Mouse (Mus musculus) frontal cortex, postnatal 10 days (tissue): ENCODE data around the gene Sult5a1.
A peak's percentile ranks its signal among the peaks of the same experiment; 100 is the strongest.

Experiments
- DNase-seq, 2 experiments: peaks; one replicate each; pipeline ENCODE4 v3.0.0; 2022; ENCODE audit warnings: low spot score in 2 of 2, mixed read lengths in 1 of 2

Gene Sult5a1

DNA sequence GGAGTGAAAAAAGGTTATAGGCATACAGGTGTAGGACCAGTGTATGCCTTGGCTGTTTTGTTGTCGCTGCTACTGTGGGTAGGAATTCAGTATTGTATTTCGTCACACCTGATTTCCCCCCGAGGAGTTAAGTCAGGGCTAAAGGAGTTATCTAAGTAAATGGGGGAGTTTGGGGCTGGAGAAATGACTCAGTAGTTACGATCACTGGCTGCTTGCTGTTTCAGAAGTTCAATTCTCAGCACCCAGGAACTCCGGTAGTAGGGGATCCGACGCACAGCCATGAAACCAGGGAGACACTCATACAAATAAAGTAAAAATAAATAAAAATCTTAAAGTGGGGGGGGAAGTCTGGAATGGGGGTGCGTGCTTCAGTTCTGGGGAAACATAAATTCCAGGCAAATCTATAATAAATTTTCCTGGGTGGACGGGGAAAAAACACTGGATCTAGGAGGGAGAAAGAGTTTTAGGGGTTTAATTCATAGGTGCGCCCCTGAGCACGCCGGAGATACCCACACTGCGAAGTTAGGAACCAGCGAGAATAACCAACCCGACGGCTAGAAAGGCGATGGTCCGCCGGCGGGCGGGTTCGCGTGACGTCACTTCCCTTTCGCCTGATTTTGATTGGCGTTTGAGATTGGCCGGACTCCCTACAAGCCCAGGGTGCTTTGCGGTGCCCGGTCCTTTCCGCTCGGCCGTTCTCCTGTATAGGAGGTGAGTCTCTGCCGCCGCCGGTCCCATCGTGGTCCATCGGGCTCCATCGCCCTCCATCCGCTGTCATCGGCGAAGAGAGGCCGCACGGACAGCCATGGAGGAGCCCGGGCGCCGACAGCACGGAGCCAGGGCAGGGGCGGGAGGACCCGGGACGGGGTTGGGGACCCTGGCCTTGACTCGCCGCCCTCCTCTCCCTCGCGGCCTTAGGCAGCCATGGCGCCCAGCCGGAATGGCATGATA, 56.1 kb downstream of the Sult5a1 start, which contains the start of gene Rpl13:
Gene Rpl13, plus strand, starts transcription at position 616 of the 951 bp plus-strand sequence.
- DNase-seq, result peak; percentile 94 to 98

DNA sequence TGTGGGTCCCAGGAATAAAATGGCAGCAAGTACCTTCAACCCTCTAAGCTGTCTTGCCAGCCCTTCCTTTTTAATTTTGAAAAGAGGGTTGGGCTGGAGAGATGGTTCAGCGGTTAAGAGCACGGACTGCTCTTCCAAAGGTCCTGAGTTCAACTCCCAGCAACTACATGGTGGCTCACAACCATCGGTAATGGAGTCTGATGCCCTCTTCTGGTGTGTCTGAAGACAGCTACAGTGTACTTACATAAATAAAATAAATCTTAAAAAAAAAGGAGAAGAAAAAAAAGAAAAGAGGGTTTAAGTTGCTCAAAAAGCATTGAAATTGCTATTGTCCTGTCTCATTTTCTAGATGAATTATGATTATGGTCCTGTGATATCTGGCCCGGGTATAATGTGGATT, 56.9 kb downstream of the Sult5a1 start:
- DNase-seq, result no peak

DNA sequence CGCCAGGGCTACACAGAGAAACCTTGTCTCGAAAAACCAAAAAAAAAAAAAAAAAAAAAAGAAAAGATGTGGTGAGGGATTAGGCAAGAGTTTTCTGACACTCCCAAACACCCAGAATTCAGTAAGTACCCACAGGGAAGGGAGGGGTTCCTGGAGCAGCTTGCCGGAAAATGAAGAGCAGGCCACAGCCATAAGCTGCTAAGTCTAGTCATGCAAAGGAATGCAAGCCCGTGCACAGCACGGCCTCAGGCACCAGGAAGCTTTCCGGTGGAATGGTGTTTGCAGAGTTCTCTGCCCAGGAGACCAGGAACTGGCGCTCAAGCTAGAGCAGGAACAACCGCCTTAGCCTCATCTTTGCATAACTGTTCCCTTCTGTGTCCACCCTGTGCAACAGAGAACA, 57.8 kb downstream of the Sult5a1 start:
- no peak for DNase-seq

- peak; percentile 38 to 44 for DNase-seq
Measured at GRCm38 (mm10) chr8:123097786-123098584, 60.1 kb downstream of the Sult5a1 start.

- DNase-seq, result peak; percentile 37 to 44
Measured at GRCm38 (mm10) chr8:123097216-123097615, 60.9 kb downstream of the Sult5a1 start.
